Mouse (Mus musculus) intestine, embryonic 15.5 days (tissue): Measurements from ENCODE around the gene Appbp2. TPM values are rescaled to one million over a fixed set of nuclear protein-coding genes. Genes with fewer than 3 reads are reported as not detected.
"Not testable (repeated sequence)": the region's sequence is repeated elsewhere in the genome, so short reads cannot be mapped to it uniquely, and the experiment has no call there.

Experiments used
- ATAC-seq: fragments of 200-750 bp; cut with Nextera tagmentation; 2 replicates; pipeline ENCODE4 v1.8.0; 2017; ENCODE audit warnings: moderate TSS enrichment, moderate library complexity
- H3K27ac ChIP-seq: fragments of 300-500 bp; sonication (generic); 2 replicates; pipeline ENCODE4 v1.5.1; 2015; ENCODE audit warnings: mild to moderate bottlenecking, inconsistent platforms
- H3K27me3 ChIP-seq: fragments of 300-500 bp; sonication (generic); replicated peaks from 2 replicates; pipeline ENCODE4 v1.6.1; 2015; ENCODE audit warnings: inconsistent platforms
- H3K36me3 ChIP-seq: fragments of 300-500 bp; sonication (generic); 2 replicates; pipeline ENCODE4 v1.6.1; 2015; ENCODE audit warnings: inconsistent platforms
- H3K4me1 ChIP-seq: fragments of 300-500 bp; sonication (generic); replicated peaks from 2 replicates; pipeline ENCODE4 v1.6.1; 2015; ENCODE audit warnings: inconsistent platforms
- H3K4me2 ChIP-seq: fragments of 300-500 bp; sonication (generic); replicated peaks from 2 replicates; pipeline ENCODE4 v1.6.1; 2015; ENCODE audit warnings: mild to moderate bottlenecking, inconsistent platforms
- H3K4me3 ChIP-seq: fragments of 300-500 bp; sonication (generic); replicated peaks from 2 replicates; pipeline ENCODE4 v1.5.1; 2015; ENCODE audit warnings: inconsistent platforms
- H3K9ac ChIP-seq: fragments of 300-500 bp; sonication (generic); 2 replicates; pipeline ENCODE4 v1.6.1; 2015; ENCODE audit warnings: inconsistent platforms
- H3K9me3 ChIP-seq: fragments of 300-500 bp; sonication (generic); 2 replicates; pipeline ENCODE4 v1.6.1; 2016; ENCODE audit warnings: inconsistent platforms
- WGBS: fragments of 180-500 bp; shearing (Covaris S2); methylation state at CpG from one replicate; pipeline ENCODE4 v1.1.7; 2015; 5-methylcytosine and 5-hydroxymethylcytosine counted together
- polyA plus RNA-seq: library from polyadenylated mRNA; unstranded; fragments of >200 nt; fragmentation: Nextera tagmentation; extraction: Ambion mirVana; gene quantifications from 2 replicates; pipeline ENCODE4 v1.2.1, GENCODE M21; 2015

Appbp2 gene
- polyA plus RNA-seq, 1 experiment from 2014 or later, result 40.6 TPM

DNA sequence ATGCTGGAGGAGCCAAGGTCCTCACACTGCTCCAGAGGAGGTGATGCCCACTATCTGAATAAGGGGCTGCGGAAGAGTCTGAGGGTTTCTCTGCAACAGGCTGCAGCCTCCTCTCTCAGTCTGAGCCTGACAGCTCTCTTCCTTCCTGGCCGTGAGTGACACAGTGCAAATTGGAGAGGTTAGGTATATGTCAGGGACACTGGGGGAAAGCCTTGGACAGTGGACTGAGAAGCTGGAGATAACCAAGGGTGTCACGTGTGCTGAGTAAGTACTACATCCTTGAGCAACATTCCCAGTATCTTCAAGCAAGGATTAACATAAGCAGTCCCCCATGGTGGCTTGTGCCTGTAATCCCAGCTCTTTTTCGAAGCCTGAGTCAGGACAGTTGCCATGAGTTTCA lies 56.5 kb downstream of the Appbp2 start:
- Histone ChIP-seq H3K4me3 (no peak overlapping the region), H3K27ac (no peak overlapping the region), H3K9me3 (no peaks in the 10 kb centered on the region), H3K9ac (no peak overlapping the region), H3K27me3 (no peaks in the 10 kb centered on the region), H3K4me2 (no peak overlapping the region), H3K4me1 (peaks cover 3% of the 10 kb centered on the region; the same call in 1 of the 2 replicates), H3K36me3 (no peaks in the 10 kb centered on the region)
- 82% methylated on average over 4 of the region's 4 CpGs for WGBS
- no peak for ATAC-seq

DNA sequence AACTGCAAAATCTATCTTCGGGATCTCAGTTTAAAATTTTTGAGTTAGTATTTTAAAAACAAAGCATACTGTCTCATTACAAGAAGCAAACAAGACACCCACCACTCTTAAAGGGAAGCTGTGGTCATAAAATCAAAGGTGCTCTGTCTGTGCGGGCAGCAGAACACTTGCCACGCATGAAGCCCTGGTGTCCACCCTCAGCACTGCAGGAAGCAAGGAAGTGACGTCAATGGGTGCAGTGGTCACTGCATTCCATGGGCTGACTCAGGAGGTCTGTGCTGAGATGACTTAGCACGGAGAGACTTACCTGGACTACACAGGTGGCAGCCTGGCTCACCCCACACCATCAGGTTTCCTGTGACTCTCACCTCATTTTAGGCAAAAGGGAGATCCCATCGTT lies 57.2 kb downstream of the Appbp2 start:
- Histone ChIP-seq H3K9me3 (no peaks in the 10 kb centered on the region), H3K27ac (no peak overlapping the region), H3K4me3 (no peak overlapping the region), H3K27me3 (no peaks in the 10 kb centered on the region), H3K9ac (no peak overlapping the region), H3K4me2 (no peak overlapping the region), H3K36me3 (no peaks in the 10 kb centered on the region), H3K4me1 (no peaks in the 10 kb centered on the region)
- 80% methylated on average over 6 of the region's 6 CpGs for WGBS
- no peak for ATAC-seq

DNA sequence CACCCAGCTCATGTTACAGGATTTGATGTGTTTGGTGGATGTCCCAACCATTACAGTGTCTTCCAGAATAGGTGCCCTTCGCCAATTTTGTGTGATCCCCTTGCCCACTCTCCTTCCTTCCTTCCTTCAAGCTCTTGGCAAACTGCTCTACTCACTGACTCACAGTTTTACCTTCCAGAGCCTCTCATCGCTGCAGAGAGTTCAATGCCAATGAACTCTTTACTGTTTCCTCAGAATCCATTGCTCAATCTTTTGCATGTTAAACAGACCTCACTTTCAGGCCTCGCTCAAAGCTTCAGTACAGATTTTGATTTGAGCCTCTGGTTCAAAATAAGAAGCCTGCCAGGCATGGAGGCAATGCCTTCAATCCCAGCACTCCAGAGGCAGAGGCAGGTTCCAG lies 59.0 kb downstream of the Appbp2 start:
- Histone ChIP-seq H3K9me3 (no peaks in the 10 kb centered on the region), H3K9ac (no peak overlapping the region), H3K27ac (no peak overlapping the region), H3K4me3 (no peak overlapping the region), H3K27me3 (no peaks in the 10 kb centered on the region), H3K4me2 (no peak overlapping the region), H3K36me3 (no peaks in the 10 kb centered on the region), H3K4me1 (no peaks in the 10 kb centered on the region)
- WGBS, result 73% methylated on average over 3 of the region's 3 CpGs
- no peak for ATAC-seq

DNA sequence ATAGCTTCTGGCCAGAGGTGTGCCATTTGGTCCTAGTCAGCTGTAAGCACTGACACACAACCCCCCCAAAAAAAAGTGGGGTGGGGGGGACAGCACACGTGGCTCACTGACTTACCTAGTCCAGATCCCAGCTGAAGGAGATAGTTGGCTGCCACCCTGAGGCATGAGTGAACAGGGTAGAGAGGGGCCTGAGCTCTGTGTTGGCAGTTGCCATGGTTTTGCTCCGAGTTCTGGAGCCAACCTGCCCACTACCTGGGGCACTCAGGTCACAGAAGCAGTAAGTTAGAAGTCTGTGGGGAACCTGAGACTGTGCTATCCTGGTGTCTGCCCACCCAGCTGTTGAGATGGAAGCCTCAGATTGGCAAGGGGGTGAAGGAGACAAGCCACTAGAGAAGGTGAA lies 64.1 kb downstream of the Appbp2 start:
- ATAC-seq, result peak; percentile 25; the same call in 1 of the 2 replicates
- H3K4me1 ChIP-seq, result 0 out of 2 replicates have a peak, but pooled peaks cover 6% of the 10 kb centered on the region
- H3K9me3 ChIP-seq, result no peaks in the 10 kb centered on the region
- 37% methylated on average over 2 of the region's 2 CpGs for WGBS
- no peaks in the 10 kb centered on the region for H3K36me3 ChIP-seq
- no peak overlapping the region for H3K27ac ChIP-seq
- peak overlapping the region; percentile 69 for H3K4me2 ChIP-seq
- no peaks in the 10 kb centered on the region for H3K27me3 ChIP-seq
- no peak overlapping the region for H3K9ac ChIP-seq
- H3K4me3 ChIP-seq, result no peak overlapping the region

DNA sequence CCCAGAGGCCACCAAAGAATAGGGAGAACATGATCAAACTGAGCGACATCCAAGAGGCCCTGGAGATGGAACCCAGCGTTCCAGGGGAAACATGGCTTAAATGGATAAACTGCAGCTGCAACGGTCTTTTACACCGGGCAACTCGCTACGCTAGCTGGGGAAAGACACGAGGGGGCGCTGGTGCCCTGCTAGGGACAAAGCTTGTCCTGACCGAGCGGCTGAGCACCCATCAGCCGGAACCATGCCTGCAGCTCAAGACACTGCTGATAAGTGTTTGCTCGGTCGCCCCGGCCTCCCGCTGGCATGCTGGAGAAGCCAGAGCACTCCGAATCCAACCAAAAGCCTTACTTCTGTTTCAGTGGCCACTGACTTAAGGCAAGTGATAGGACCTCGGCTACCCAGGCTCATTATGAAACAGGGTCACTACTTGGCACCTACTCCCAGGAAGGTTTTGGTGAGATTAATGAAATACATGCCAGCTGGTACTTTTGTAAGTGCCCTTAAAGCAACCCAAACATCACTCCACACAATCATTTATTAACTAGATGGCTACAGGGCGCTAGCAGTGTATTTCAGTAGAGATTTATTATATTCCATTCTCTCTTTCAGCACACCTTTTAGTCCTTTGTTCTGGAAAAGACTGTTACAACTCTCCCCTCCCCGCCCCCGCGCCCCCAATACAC lies 64.7 kb downstream of the Appbp2 start, which contains the start of gene 1700125H20Rik:
Gene 1700125H20Rik, plus strand, starts transcription at position 347 of the 683 bp plus-strand sequence.
- Histone ChIP-seq H3K27me3 (no peaks in the 10 kb centered on the region), H3K36me3 (no peaks in the 10 kb centered on the region), H3K9ac (peak within 1 kb of the TSS; percentile 36), H3K4me3 (peak within 1 kb of the TSS; percentile 25; the same call in 1 of the 2 replicates), H3K27ac (no peak within 1 kb of the TSS), H3K4me2 (peak within 1 kb of the TSS; percentile 69), H3K9me3 (no peaks in the 10 kb centered on the region), H3K4me1 (0 out of 2 replicates have a peak, but pooled peaks cover 6% of the 10 kb centered on the region)
- WGBS, result 11% methylated on average over 21 of the region's 21 CpGs
- peak; percentile 91 for ATAC-seq

DNA sequence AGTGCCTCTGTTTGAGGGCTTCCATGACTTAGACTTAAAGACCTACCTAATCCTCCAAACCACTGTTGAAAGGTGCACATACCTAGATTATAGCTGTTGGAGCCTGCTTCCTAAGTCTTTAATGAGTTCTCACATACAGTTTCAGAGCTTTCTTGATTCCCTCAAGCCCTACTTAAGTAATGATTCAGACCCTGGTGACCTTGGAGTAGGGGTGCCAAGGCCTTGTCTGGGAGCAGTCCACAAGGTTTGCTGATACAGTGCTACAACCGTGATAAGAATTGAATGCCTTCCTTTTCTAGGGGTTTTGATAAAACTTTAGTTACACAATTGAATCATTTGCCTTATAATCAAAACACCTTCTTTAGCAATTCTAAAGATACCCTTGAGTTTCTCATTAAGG lies 67.4 kb downstream of the Appbp2 start:
- Histone ChIP-seq H3K4me1 (0 out of 2 replicates have a peak, but pooled peaks cover 6% of the 10 kb centered on the region), H3K9ac (no peak overlapping the region), H3K9me3 (no peaks in the 10 kb centered on the region), H3K36me3 (no peaks in the 10 kb centered on the region), H3K27me3 (no peaks in the 10 kb centered on the region), H3K27ac (no peak overlapping the region), H3K4me2 (no peak overlapping the region), H3K4me3 (no peak overlapping the region)
- 76% methylated on average over 1 of the region's 1 CpGs for whole genome bisulfite sequencing
- no peak for ATAC-seq

DNA sequence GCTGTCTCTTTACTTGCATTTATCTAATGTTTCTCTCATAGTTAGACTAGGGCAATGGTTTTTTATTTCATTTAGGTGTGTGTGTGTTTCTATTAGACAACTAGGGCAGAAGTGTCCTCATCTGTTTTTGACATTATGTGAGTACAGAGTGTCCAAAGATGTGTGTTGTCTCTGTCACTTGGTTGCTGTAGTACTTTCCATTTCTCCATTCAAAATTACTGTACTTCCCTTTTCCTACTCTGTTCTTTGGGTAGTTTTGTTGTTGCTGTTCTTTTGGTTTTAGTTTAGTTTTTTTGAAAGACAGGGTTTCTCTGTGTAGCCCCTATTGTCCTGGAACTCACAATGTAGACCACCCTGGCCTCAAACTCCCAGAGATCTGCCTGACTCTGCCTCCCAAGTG lies 70.6 kb downstream of the Appbp2 start:
- Histone ChIP-seq H3K9ac (no peak overlapping the region), H3K4me1 (no peaks in the 10 kb centered on the region), H3K27me3 (no peaks in the 10 kb centered on the region), H3K4me3 (no peak overlapping the region), H3K4me2 (no peak overlapping the region), H3K36me3 (no peaks in the 10 kb centered on the region), H3K27ac (no peak overlapping the region), H3K9me3 (no peaks in the 10 kb centered on the region)
- ATAC-seq, result no peak

DNA sequence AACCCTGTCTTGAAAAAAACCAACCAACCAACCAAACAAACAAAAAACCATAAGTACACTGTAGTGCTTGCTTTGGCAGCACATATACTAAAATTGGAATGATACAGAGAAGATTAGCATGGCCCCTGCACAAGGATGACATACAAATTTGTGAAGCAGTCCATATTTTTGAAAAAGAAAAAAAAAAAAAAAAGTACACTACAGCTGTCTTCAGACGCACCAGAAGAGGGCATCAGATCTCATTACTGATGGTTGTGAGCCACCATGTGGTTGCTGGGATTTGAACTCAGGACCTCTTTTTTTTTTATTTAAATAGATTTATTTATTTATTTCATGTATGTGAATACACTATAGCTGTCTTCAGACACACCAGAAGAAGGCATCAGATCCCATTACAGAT lies 71.9 kb downstream of the Appbp2 start:
- not testable (repeated sequence) for H3K27ac ChIP-seq, H3K4me1 ChIP-seq, H3K36me3 ChIP-seq, H3K4me2 ChIP-seq, H3K27me3 ChIP-seq, H3K9me3 ChIP-seq, ATAC-seq, H3K9ac ChIP-seq, H3K4me3 ChIP-seq
- 90% methylated on average over 1 of the region's 1 CpGs for WGBS

DNA sequence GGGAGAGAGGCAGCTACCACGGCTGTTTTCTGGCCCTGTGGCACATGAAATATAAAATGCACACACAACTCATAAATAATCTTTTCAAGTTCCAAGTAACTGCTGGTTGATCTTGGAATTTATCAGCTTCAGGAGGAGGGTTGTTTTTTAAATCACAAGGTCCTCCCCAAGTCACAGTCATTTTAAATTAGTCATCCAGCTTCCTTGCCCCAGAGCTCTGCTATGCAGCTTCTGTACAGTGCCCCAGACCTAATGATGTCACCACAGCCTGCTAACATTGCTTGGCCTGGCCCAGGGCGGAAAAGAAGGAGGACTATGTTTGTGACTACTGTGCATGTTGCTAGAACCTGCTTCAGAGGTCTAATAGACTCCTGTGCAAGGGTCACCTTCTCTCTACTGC lies 77.6 kb downstream of the Appbp2 start:
- Histone ChIP-seq H3K4me3 (no peak overlapping the region), H3K9ac (no peak overlapping the region), H3K27ac (no peak overlapping the region), H3K4me1 (no peaks in the 10 kb centered on the region), H3K4me2 (no peak overlapping the region), H3K9me3 (no peaks in the 10 kb centered on the region), H3K36me3 (no peaks in the 10 kb centered on the region), H3K27me3 (no peaks in the 10 kb centered on the region)
- 52% methylated on average over 2 of the region's 2 CpGs for WGBS
- no peak for ATAC-seq

DNA sequence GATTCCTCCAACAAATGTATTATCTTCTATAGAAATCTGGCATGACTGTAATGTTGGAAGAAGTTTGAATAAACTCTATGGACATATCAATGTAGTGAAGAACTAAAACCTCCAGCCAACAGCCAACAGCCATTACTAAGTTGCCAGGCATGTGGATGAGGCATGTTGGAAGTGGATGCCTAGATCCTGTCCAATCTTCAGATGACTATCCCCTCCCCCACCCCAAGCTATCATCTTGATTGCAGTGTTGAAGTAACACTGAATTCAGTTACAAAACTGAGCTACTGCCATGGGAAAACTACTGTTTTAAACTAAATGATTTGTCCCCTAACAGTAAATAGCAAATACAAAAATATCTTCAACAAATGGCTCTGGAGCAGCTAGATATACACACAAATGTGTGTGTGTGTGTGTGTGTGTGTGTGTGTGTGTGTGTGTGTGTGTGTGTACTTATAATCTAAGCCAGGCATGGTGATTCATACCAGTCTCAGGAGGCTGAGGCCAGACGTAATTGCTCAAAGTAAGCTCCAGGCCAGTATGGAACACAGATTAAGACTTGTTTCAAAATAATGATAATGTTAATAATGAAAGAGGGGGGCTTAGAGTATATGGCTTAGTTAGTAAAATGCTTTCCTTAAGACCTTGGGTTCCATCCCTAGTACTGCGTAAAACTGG lies 82.5 kb downstream of the Appbp2 start:
- 88% methylated on average over 2 of the region's 2 CpGs for WGBS
- Histone ChIP-seq H3K36me3 (no peaks in the 10 kb centered on the region), H3K4me2 (no peak overlapping the region), H3K4me3 (no peak overlapping the region), H3K27ac (no peak overlapping the region), H3K4me1 (no peaks in the 10 kb centered on the region), H3K9me3 (no peaks in the 10 kb centered on the region), H3K9ac (no peak overlapping the region), H3K27me3 (no peaks in the 10 kb centered on the region)
- ATAC-seq, result no peak

DNA sequence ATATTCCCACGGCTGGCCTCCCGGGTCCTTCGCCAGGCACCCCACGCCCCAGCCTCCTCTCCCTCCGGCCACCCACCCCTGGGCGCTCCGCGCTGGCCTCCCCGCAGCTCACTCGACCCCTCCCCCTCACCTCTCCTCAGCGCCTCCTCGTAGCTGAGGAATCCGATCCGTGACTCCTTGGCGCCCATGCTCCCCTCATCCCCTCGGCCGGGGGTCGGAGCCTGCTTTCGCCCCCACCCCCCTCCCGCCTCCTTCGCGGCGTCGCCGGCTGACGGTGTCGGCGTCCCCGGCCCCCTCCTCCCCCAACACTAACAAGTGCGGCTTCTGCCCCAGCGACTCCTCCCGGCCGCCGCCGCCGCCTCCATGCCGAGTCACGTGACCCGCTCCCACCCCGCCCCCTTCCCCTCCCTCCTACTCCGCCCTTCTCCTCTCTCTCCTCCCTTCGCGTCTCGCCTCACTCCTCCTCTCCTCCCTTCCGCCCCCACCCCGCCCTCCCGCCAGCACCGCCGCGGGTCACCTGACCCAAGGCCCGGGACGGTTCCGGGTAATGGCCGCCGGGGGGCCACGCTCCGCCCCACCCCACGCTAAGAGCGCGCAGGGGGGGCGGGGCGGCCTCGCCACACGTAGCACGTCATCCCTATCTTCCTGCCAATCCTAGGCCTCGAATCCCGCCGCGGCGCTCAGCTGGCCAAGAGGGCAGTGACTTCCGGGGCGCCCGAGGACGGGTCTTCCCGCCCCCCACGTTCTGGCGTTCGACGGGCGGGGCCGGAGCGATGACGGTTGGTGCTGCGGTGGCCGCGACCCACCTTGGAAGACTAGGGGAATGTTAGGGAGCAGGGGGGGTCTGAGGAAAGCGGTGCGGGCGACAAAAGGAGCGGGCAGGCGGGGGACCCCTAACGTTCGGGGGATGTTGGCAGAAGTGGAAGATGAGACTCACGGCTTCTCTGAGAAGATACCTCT lies 95.1 kb downstream of the Appbp2 start, which contains the start of gene Usp32:
Gene Usp32, minus strand, starts transcription at position 581 of the 960 bp plus-strand sequence.
- Histone ChIP-seq H3K36me3 (no peaks in the 10 kb centered on the region), H3K27ac (peak within 1 kb of the TSS; percentile 79), H3K4me2 (peak within 1 kb of the TSS; percentile 76), H3K9me3 (no peaks in the 10 kb centered on the region), H3K27me3 (no peaks in the 10 kb centered on the region), H3K4me1 (no peaks in the 10 kb centered on the region), H3K4me3 (peak within 1 kb of the TSS; percentile 90), H3K9ac (peak within 1 kb of the TSS; percentile 76)
- ATAC-seq, result peak; percentile 99
- WGBS, result under 1% methylated on average over 83 of the region's 94 CpGs
